Mouse (Mus musculus): ENCODE results near the gene Gm14214. TPM values are rescaled to one million over a fixed set of nuclear protein-coding genes. Genes with fewer than 3 reads are reported as not detected.

Gm14214 gene
- total RNA-seq, 2 experiments from 2014 or later = not detected

DNA sequence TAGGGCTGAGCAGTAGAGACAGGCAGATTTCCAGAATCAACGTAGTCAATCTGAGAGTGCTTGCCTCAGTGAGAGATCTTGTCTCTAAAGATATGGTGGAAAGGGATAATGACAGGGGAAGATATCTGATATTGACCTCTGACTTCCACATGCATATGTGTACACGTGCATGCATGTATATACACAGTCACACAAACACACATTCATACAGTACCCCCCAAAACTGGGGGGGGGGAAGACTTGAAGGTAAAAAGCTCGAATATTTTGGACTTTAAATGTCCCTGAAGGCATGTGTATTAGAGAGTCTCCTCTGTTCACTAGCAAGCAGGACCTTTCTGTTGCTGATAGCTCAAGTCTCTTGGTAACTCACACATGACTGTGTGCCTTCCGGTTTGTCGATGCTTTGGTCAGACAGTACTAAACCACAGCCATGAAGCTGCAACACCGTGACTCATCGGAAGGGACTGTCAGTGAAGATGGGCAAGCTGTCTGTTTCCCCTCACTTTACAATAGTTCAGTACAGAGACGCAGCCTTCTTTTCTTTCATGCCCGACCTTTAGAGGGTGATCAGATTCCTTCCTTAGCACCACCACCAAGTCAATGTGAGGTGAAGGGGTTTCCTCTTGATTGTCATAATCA, 37.2 kb downstream of the Gm14214 start:
- no peak for DNase-seq (ENCODE audit: extremely low spot score in 1 of 2, low spot score in 1 of 2)

DNA sequence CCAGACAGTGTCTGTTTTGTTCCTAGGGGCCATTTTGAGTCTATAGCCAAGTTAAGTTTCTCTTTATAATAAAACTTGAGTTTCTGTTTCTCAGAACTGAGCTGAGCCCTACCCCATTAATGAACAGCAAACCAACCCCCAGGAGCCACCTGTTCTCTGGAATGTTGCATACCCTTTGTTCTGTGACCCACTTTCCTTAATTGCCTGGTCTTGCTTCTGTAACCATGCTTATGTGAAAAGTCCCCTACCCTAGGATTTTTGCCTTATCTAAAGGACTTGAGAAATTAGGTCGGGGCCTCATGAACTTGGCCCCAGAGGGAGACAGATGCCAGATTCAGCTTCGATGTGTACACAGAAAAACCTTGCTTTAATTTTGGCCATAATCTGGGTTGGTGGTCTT, 37.9 kb downstream of the Gm14214 start:
- no peak for DNase-seq (ENCODE audit: extremely low spot score in 1 of 2, low spot score in 1 of 2)

DNA sequence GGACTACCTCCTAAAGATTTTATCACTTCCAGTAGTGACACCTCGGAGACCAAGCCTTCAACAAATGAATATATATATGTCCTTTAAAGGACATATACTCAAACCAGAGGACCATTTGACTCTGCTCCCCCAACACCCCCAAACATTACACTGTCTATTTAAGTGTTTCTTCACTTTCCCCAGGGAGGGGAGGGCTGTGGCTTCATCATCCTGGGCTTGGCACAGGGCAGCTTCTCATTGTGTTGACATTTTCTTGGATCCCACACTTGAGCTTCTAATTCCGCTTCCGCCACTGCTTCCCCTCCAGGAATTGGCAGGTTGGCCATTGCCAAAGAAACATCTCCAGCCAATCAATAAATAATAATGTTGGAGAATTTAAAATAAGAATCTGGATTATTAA, 39.0 kb downstream of the Gm14214 start:
- DNase-seq (ENCODE audit: extremely low spot score in 1 of 2, low spot score in 1 of 2) = no peak

DNA sequence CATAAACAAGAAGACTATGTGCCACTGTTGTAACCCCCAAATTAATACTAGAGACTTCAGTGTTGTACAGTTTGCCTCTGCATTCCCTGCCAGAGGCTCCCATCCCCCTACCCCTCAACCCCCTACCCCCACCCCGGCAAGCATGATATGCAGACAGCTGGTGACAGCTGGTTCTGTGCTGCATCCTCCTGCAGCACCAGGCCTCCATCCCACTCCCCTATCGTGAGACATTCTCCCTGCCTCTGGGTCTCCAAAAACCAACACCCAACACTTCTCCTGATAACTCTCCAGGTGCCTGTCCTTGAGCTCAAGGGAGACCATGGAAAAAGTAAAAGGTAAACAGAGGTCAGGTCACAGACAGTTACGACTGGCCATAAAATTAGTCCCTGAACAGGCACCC, 40.1 kb downstream of the Gm14214 start:
- no peak for DNase-seq (ENCODE audit: extremely low spot score in 1 of 2, low spot score in 1 of 2)

DNA sequence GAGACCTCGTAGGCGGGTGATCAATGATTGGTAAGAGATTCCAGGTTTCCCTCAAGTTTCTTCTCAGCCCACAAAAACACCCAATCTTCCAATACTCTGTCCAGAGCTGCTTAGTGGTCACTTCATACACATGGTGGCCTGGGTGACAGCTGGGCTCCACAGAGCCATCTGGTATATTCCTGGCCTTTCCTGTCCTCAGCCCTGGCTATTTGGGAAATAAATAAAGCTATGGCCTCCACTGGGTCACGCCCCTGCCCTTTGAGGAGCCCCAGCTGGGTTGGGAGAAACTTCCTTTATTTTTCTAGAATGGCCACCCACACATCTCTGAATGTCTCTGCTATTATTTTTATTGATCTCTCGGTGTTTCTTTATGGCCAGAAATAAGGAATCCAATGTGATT, 46.4 kb downstream of the Gm14214 start:
- DNase-seq (ENCODE audit: extremely low spot score in 1 of 2, low spot score in 1 of 2) = no peak

DNA sequence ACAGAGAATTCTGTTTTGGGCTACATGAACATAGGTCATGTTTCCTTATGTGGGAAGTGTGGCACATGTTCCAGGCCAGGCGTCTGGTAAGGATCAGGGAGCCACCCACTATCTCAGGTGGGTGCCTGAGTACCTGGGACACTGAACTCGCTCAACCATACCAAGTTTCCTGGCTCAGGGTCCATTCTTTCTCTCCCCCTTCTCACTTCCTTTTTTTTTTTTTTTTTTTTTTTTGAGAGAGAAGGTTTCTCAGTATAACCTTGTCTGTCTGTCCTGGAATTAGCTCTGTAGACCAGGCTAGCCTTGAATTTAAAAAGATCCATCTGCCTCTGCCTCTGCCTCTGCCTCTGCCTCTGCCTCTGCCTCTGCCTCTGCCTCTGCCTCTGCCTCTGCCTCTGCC, 49.5 kb downstream of the Gm14214 start:
- DNase-seq (ENCODE audit: extremely low spot score in 1 of 2, low spot score in 1 of 2) = no peak

Other genes starting within 250 kb of the Gm14214 start
- gene 1700003F12Rik, start 222.9 kb downstream of the Gm14214 start, total RNA-seq (2021) = under 1 TPM; 0.81 to 0.94 TPM
- not detected for gene Actl10, start 218.3 kb downstream of the Gm14214 start, total RNA-seq (2021)
- gene Necab3, start 211.1 kb downstream of the Gm14214 start, total RNA-seq (2021) = 10 to 100 TPM; 27.4 to 29.8 TPM
- gene E2f1, start 200.1 kb downstream of the Gm14214 start, total RNA-seq (2021) = 1 to 10 TPM; 5.8 to 5.9 TPM
- 10 to 100 TPM; 11.4 to 13.2 TPM for gene Pxmp4, start 166.3 kb downstream of the Gm14214 start, total RNA-seq (2021)
- 10 to 100 TPM; 10.1 to 10.6 TPM for gene Zfp341, start 156.7 kb downstream of the Gm14214 start, total RNA-seq (2021)
- gene 4930519P11Rik, start 156.6 kb downstream of the Gm14214 start, total RNA-seq (2021) = not detected
- 100 to 1,000 TPM; 206 to 232 TPM for gene Chmp4b, start 118.3 kb downstream of the Gm14214 start, total RNA-seq (2021)
- 10 to 100 TPM; 70.8 to 74.2 TPM for gene Raly, start 21.1 kb upstream of the Gm14214 start, total RNA-seq (2021)
- gene a, start 21.4 kb upstream of the Gm14214 start, total RNA-seq (2021) = not detected
- gene Eif2s2, start 122.9 kb upstream of the Gm14214 start, total RNA-seq (2021) = 10 to 100 TPM; 54.2 to 55.6 TPM
- gene Gm14226, start 248.2 kb upstream of the Gm14214 start, total RNA-seq (2021) = under 1 TPM; 0.25 to 0.26 TPM